Mouse (Mus musculus): ENCODE data around the gene Abcg8. TPM values are rescaled to one million over a fixed set of nuclear protein-coding genes. Genes with fewer than 3 reads are reported as not detected.

Abcg8 gene
- polyA plus RNA-seq, 1 experiment from 2014 or later: 0.25 TPM

DNA sequence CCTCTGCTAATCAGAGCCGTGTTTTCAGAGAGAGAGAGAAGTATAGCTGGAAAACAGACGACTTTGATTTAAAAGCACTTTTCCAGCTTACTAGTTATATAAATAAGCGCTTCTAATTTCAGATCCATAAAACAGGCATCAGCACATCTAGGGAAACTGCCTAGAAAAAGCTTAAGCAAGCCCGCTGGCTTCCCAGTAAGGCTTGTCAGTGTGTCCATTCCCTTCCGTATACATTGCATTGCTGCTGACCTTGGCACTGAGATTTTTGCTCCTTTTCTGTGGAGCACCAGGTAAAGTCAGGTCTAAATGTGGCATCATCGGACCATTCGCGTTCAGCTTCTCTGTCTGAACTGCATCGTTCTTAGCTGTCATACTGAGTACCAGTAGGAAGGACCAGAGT, 33.8 kb upstream of the Abcg8 start:
- H3K9ac ChIP-seq (replicated peaks; ENCODE audit: low read length): no peak overlapping the region

DNA sequence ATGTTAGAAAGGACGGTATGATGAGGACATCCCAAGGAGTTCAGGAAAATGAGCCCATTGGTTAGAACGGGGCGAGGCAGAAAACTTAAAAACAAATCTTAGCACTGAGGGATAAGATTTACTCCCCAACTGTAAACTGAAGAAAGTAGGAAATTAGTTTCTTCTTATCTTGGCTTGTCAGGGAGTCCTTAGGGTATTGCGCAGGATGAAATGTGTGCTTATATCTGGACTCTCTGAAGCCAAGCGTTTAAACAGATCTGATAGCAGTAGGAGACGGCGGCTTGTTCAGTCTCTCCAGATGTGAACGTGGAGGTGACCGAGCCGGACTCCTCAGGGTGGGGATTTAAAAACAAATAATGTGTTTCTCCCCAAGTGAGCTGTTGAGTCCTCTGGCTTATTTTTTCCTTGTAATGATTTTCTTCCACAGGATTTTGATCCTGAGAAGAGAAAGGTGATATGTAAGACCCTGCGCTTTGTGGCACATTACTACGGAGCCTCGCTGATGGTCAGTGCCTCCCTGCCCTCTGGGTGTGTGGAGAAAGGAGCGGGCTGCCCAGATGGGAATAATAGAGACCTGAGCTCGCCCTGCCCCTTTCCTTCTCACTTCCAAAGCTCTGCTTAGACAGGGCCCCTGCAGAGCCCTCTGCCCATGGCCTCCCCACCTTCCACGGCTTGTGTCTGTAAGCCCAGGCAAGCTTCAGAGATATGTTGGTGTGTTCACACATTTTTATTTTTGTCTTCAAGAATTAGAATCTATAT, 31.6 kb upstream of the Abcg8 start:
- Histone ChIP-seq H3K9me3 (ENCODE audit: low read length) (no peaks in the 10 kb centered on the region), H3K4me1 (ENCODE audit: insufficient read depth, low read length) (peaks cover 11% of the 10 kb centered on the region), H3K36me3 (ENCODE audit: insufficient read depth, low read length) (no peaks in the 10 kb centered on the region), H3K27ac (ENCODE audit: low read length) (no peak overlapping the region), H3K4me3 (ENCODE audit: low read length) (no peak overlapping the region), H3K9ac (replicated peaks; ENCODE audit: low read length) (no peak overlapping the region), H3K27me3 (ENCODE audit: insufficient read depth, low read length) (no peaks in the 10 kb centered on the region), H3K4me2 (replicated peaks; ENCODE audit: low read depth, low read length) (no peak overlapping the region)
- 41% methylated on average over 16 of the region's 16 CpGs for WGBS
- ATAC-seq (ENCODE audit: low FRiP score, low TSS enrichment): 0 out of 2 replicates have a peak, but pooled peaks have one; percentile 44

More for the DNA sequence above, 33.8 kb upstream of the Abcg8 start:
- H3K4me2 ChIP-seq (replicated peaks; ENCODE audit: low read depth, low read length): no peak overlapping the region
- 64% methylated on average over 9 of the region's 9 CpGs for WGBS
- no peak overlapping the region for H3K27ac ChIP-seq (ENCODE audit: low read length)
- ATAC-seq (ENCODE audit: low FRiP score, low TSS enrichment): no peak
- no peaks in the 10 kb centered on the region for H3K9me3 ChIP-seq (ENCODE audit: low read length)
- H3K4me1 ChIP-seq (ENCODE audit: insufficient read depth, low read length): peaks cover 11% of the 10 kb centered on the region
- no peaks in the 10 kb centered on the region for H3K36me3 ChIP-seq (ENCODE audit: insufficient read depth, low read length)
- no peaks in the 10 kb centered on the region for H3K27me3 ChIP-seq (ENCODE audit: insufficient read depth, low read length)
- no peak overlapping the region for H3K4me3 ChIP-seq (ENCODE audit: low read length)

DNA sequence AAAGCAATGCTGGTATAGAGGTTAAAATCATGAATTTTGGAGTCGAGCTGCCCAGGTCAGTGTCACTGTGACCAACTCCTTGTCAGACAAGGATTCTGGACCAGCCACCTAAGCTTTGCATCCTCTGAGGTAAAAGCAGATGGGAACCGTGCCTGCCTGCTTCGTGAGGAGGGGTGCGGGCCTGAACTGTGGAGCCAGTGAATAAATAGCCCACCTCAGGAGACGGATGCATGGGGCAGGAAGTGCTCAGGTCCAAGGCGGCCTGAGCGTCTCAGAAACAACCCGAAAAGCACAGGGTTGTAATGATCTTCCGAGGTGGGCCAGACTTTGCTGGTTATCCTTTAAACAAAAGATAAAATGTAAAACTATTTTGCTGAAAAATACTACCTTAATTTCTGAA, 31.0 kb upstream of the Abcg8 start:
- no peaks in the 10 kb centered on the region for H3K27me3 ChIP-seq (ENCODE audit: insufficient read depth, low read length)
- ATAC-seq (ENCODE audit: low FRiP score, low TSS enrichment): no peak
- no peaks in the 10 kb centered on the region for H3K9me3 ChIP-seq (ENCODE audit: low read length)
- no peak overlapping the region for H3K4me2 ChIP-seq (replicated peaks; ENCODE audit: low read depth, low read length)
- 34% methylated on average over 9 of the region's 9 CpGs for WGBS
- no peak overlapping the region for H3K9ac ChIP-seq (replicated peaks; ENCODE audit: low read length)
- H3K4me1 ChIP-seq (ENCODE audit: insufficient read depth, low read length): peaks cover 11% of the 10 kb centered on the region
- H3K27ac ChIP-seq (ENCODE audit: low read length): no peak overlapping the region
- H3K36me3 ChIP-seq (ENCODE audit: insufficient read depth, low read length): no peaks in the 10 kb centered on the region
- H3K4me3 ChIP-seq (ENCODE audit: low read length): no peak overlapping the region

DNA sequence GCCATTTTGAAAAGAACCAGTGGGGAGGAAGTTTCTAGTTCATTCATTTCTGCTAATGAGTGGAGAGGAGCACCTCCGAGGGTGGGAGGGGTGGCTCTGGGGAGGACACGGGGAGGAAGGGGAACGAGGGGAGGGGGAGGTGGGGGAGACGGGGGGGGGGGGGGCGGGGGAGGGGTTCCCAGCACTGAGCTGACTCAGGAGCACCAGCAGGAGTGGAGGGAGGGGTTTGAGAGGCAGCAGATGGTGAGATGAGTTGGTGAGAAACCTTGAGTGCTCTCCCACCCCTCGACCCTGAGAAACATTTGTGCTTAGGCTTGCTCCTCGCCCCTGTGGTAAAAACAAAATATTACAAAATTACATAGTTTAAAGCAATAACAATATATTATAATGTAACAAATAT, 30.2 kb upstream of the Abcg8 start:
- no peak for ATAC-seq (ENCODE audit: low FRiP score, low TSS enrichment)
- Histone ChIP-seq H3K36me3 (ENCODE audit: insufficient read depth, low read length) (no peaks in the 10 kb centered on the region), H3K9me3 (ENCODE audit: low read length) (no peaks in the 10 kb centered on the region), H3K4me1 (ENCODE audit: insufficient read depth, low read length) (peaks cover 11% of the 10 kb centered on the region), H3K27ac (ENCODE audit: low read length) (no peak overlapping the region), H3K9ac (replicated peaks; ENCODE audit: low read length) (no peak overlapping the region), H3K4me2 (replicated peaks; ENCODE audit: low read depth, low read length) (no peak overlapping the region), H3K4me3 (ENCODE audit: low read length) (no peak overlapping the region), H3K27me3 (ENCODE audit: insufficient read depth, low read length) (no peaks in the 10 kb centered on the region)
- WGBS: 23% methylated on average over 3 of the region's 7 CpGs

DNA sequence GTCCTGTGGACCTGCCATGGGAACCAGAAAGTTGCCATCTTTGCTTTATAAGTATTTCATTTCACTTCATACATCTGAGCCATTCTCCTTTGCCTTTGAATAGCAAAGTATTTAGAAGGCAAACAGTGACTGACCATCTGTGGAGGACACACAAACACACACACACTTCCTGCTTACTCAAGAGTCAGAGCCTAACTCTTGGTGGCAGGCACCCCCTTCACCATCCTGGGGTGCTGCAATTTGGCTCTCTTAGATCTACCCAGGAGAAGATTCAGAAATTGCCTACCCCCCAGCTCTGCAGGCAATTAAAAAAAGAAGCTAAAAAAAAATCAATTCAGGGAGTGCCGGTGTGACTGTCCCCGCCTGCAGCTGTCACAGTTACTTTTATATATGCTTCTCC, 29.6 kb upstream of the Abcg8 start:
- ATAC-seq (ENCODE audit: low FRiP score, low TSS enrichment): no peak
- Histone ChIP-seq H3K9me3 (ENCODE audit: low read length) (no peaks in the 10 kb centered on the region), H3K9ac (replicated peaks; ENCODE audit: low read length) (no peak overlapping the region), H3K4me1 (ENCODE audit: insufficient read depth, low read length) (peaks cover 11% of the 10 kb centered on the region), H3K4me3 (ENCODE audit: low read length) (no peak overlapping the region), H3K36me3 (ENCODE audit: insufficient read depth, low read length) (no peaks in the 10 kb centered on the region), H3K27ac (ENCODE audit: low read length) (no peak overlapping the region), H3K27me3 (ENCODE audit: insufficient read depth, low read length) (no peaks in the 10 kb centered on the region), H3K4me2 (replicated peaks; ENCODE audit: low read depth, low read length) (no peak overlapping the region)
- 51% methylated on average over 2 of the region's 2 CpGs for WGBS

DNA sequence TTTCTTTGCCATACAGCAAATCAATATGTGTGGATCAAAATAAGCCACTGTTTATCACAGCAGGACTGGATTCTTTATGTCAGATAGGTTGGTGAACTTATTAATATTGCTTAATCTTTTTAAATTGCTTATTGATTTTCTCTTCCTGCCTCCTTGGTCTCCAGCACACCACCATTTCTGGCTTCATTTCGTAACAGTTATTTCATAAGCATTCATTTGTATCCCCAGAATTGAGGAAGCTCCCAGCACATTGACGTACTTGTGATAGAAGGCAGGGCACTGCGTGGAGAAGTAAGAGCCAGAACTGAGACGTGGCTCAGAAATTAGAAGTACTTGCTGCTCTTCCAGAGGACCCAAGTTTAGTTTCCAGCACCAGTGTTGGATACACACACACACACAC, 28.5 kb upstream of the Abcg8 start:
- Histone ChIP-seq H3K9me3 (ENCODE audit: low read length) (no peaks in the 10 kb centered on the region), H3K9ac (replicated peaks; ENCODE audit: low read length) (no peak overlapping the region), H3K27ac (ENCODE audit: low read length) (no peak overlapping the region), H3K36me3 (ENCODE audit: insufficient read depth, low read length) (no peaks in the 10 kb centered on the region; the same call in 1 of the 2 replicates), H3K4me2 (replicated peaks; ENCODE audit: low read depth, low read length) (no peak overlapping the region), H3K27me3 (ENCODE audit: insufficient read depth, low read length) (no peaks in the 10 kb centered on the region), H3K4me3 (ENCODE audit: low read length) (no peak overlapping the region), H3K4me1 (ENCODE audit: insufficient read depth, low read length) (peaks cover 11% of the 10 kb centered on the region)
- ATAC-seq (ENCODE audit: low FRiP score, low TSS enrichment): no peak
- 92% methylated on average over 4 of the region's 4 CpGs for whole genome bisulfite sequencing

DNA sequence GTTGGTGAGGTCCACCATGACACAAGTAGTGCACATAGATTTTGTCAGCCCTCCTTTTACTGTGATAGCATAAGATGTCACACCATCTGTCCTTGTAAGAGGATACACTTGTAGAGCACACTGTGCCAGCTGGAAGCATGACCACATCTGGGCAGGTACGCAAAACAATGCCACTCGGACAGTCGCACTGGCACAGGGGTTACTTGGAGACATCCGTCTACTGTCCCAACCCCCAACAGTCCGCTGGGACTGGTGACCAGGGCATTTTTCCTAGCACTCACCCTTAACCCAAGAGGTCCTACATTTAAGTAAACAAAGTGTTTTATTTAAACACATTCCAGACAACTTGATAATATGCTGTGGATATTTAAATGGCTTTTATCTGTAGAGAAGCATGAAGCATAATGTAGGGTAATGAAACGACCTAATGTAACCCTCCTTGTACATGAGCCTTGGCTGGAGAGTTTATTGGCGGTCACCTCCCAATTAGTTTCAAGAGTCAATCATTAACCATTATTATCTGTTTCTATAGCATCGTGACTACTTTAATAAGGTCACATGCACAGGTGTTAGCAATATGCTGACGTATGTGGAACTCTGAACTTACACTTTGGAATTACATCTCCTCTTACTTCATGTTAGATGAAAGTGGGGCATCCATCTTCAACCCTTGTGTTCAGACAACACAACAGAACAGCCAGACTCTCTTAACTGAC, 25.6 kb upstream of the Abcg8 start:
- WGBS: 87% methylated on average over 9 of the region's 9 CpGs
- Histone ChIP-seq H3K4me3 (ENCODE audit: low read length) (no peak overlapping the region), H3K4me1 (ENCODE audit: insufficient read depth, low read length) (peaks cover 5% of the 10 kb centered on the region; the same call in 1 of the 2 replicates), H3K9ac (replicated peaks; ENCODE audit: low read length) (no peak overlapping the region), H3K27ac (ENCODE audit: low read length) (no peak overlapping the region), H3K27me3 (ENCODE audit: insufficient read depth, low read length) (no peaks in the 10 kb centered on the region), H3K36me3 (ENCODE audit: insufficient read depth, low read length) (no peaks in the 10 kb centered on the region; the same call in none of the 2 replicates), H3K4me2 (replicated peaks; ENCODE audit: low read depth, low read length) (no peak overlapping the region), H3K9me3 (ENCODE audit: low read length) (no peaks in the 10 kb centered on the region)
- no peak for ATAC-seq (ENCODE audit: low FRiP score, low TSS enrichment)

DNA sequence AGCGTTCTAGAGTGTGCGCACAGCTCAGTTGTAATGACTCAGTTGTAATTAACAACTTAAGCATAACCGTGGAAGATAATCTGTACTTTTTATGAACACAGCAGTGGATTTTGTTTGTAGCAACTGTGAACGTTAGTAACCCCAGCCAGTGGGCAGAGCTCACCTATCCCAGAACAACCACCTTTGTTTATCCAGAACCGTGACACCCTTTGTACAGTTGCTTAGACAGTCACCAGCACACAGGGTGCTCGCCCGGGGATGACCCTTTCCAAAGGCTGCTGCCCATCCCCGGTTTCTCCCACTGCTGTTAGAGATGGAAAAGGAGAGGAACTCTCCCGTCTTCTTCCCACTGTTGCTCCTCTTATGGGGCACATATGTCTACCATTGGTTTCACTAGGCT, 22.6 kb upstream of the Abcg8 start:
- Histone ChIP-seq H3K27ac (ENCODE audit: low read length) (no peak overlapping the region), H3K9me3 (ENCODE audit: low read length) (no peaks in the 10 kb centered on the region), H3K9ac (replicated peaks; ENCODE audit: low read length) (no peak overlapping the region), H3K36me3 (ENCODE audit: insufficient read depth, low read length) (no peaks in the 10 kb centered on the region; the same call in none of the 2 replicates), H3K4me1 (ENCODE audit: insufficient read depth, low read length) (peaks cover 17% of the 10 kb centered on the region; the same call in 1 of the 2 replicates), H3K27me3 (ENCODE audit: insufficient read depth, low read length) (no peaks in the 10 kb centered on the region), H3K4me3 (ENCODE audit: low read length) (no peak overlapping the region), H3K4me2 (replicated peaks; ENCODE audit: low read depth, low read length) (no peak overlapping the region)
- no peak for ATAC-seq (ENCODE audit: low FRiP score, low TSS enrichment)
- WGBS: 95% methylated on average over 9 of the region's 9 CpGs

DNA sequence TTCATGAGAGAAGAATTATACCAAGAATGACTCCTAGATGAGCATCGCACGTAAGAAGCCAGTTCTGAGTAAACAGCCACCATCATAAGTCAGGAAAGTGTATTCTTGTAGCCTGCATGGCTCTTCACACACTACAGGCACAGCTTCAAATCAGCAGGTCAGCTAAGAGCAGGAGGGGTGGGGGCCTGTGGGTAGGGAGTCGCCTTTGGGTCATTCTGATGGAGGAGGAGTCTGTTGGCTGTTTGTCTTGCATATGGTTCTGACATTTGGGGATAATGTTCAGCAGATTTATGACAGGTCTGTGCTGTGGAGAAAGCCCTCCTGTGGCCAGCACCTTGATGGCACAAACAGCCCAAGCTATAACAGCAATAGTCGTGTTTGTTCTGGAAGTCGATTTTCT, 19.9 kb upstream of the Abcg8 start:
- Histone ChIP-seq H3K36me3 (ENCODE audit: insufficient read depth, low read length) (no peaks in the 10 kb centered on the region; the same call in none of the 2 replicates), H3K27me3 (ENCODE audit: insufficient read depth, low read length) (no peaks in the 10 kb centered on the region), H3K27ac (ENCODE audit: low read length) (no peak overlapping the region), H3K9me3 (ENCODE audit: low read length) (no peaks in the 10 kb centered on the region), H3K9ac (replicated peaks; ENCODE audit: low read length) (no peak overlapping the region), H3K4me1 (ENCODE audit: insufficient read depth, low read length) (peaks cover 19% of the 10 kb centered on the region; the same call in 1 of the 2 replicates), H3K4me2 (replicated peaks; ENCODE audit: low read depth, low read length) (no peak overlapping the region), H3K4me3 (ENCODE audit: low read length) (no peak overlapping the region)
- WGBS: 52% methylated on average over 5 of the region's 5 CpGs
- no peak for ATAC-seq (ENCODE audit: low FRiP score, low TSS enrichment)
